Mouse (Mus musculus) adrenal gland, postnatal 36 days (tissue): ENCODE results near the gene Tbxas1. TPM values are rescaled to one million over a fixed set of nuclear protein-coding genes. Genes with fewer than 3 reads are reported as not detected.

Experiments used
- DNase-seq, 2 experiments: peaks; one replicate each; pipeline ENCODE4 v3.0.0; 2021; ENCODE audit warnings: mixed read lengths in 1 of 2
- total RNA-seq, 2 experiments: library from RNA; stranded (reverse); gene quantifications; 2 replicates each; pipeline ENCODE4 v1.2.3; 2021

Gene Tbxas1
- total RNA-seq, 2 experiments from 2014 or later = 5.6 to 9.5 TPM

- DNase-seq = peak; percentile 19 to 47
These were observed 128.8 kb downstream of the Tbxas1 start for GRCm38 (mm10) chr6:39004003-39004473.

GRCm38 (mm10) chr6:39005267-39005944, 130.2 kb downstream of the Tbxas1 start:
- DNase-seq = no peak

GRCm38 (mm10) chr6:39005945-39006572, 130.9 kb downstream of the Tbxas1 start:
- DNase-seq = no peak

GRCm38 (mm10) chr6:39007223-39007622, 132.0 kb downstream of the Tbxas1 start:
- DNase-seq = no peak

- no peak for DNase-seq
These were observed 132.9 kb downstream of the Tbxas1 start for GRCm38 (mm10) chr6:39008116-39008515.

GRCm38 (mm10) chr6:39013034-39013832, 138.0 kb downstream of the Tbxas1 start:
- DNase-seq = peak in 1 of 2 experiments; percentile 41

GRCm38 (mm10) chr6:39017942-39018341, 142.7 kb downstream of the Tbxas1 start:
- no peak for DNase-seq

GRCm38 (mm10) chr6:39018805-39019204, 143.6 kb downstream of the Tbxas1 start:
- DNase-seq = no peak

- DNase-seq = no peak
These were observed 144.0 kb downstream of the Tbxas1 start for GRCm38 (mm10) chr6:39019219-39019618.

- no peak for DNase-seq
These were observed 146.7 kb downstream of the Tbxas1 start for GRCm38 (mm10) chr6:39021909-39022308.

- no peak for DNase-seq
These were observed 147.4 kb downstream of the Tbxas1 start for GRCm38 (mm10) chr6:39022461-39023181.

- DNase-seq = no peak
These were observed 149.4 kb downstream of the Tbxas1 start for GRCm38 (mm10) chr6:39024631-39025030.

- no peak for DNase-seq
These were observed 149.8 kb downstream of the Tbxas1 start for GRCm38 (mm10) chr6:39025038-39025437.

- DNase-seq = no peak
These were observed 155.5 kb downstream of the Tbxas1 start for GRCm38 (mm10) chr6:39030714-39031113.

GRCm38 (mm10) chr6:39033676-39034075, 158.5 kb downstream of the Tbxas1 start:
- DNase-seq = no peak

GRCm38 (mm10) chr6:39035039-39035438, 159.8 kb downstream of the Tbxas1 start:
- DNase-seq = no peak

- peak; percentile 31 to 48 for DNase-seq
These were observed 161.0 kb downstream of the Tbxas1 start for GRCm38 (mm10) chr6:39036204-39036603.

- DNase-seq = no peak
These were observed 165.2 kb downstream of the Tbxas1 start for GRCm38 (mm10) chr6:39040451-39040850.

GRCm38 (mm10) chr6:39049141-39049540, 173.9 kb downstream of the Tbxas1 start:
- DNase-seq = peak in 1 of 2 experiments; percentile 19

GRCm38 (mm10) chr6:39050836-39051235, 175.6 kb downstream of the Tbxas1 start:
- DNase-seq = no peak

- peak; percentile 55 to 70 for DNase-seq
These were observed 176.8 kb downstream of the Tbxas1 start for GRCm38 (mm10) chr6:39051799-39052556.
